Mouse (Mus musculus) kidney, postnatal 36 days (tissue): Measurements from ENCODE around the gene Elobl.
A peak's percentile ranks its signal among the peaks of the same experiment; 100 is the strongest.

Experiments
- DNase-seq, 2 experiments: peaks; one replicate each; pipeline ENCODE4 v3.0.0; 2021 to 2022; ENCODE audit warnings: mixed read lengths in 2 of 2

Elobl gene

DNA sequence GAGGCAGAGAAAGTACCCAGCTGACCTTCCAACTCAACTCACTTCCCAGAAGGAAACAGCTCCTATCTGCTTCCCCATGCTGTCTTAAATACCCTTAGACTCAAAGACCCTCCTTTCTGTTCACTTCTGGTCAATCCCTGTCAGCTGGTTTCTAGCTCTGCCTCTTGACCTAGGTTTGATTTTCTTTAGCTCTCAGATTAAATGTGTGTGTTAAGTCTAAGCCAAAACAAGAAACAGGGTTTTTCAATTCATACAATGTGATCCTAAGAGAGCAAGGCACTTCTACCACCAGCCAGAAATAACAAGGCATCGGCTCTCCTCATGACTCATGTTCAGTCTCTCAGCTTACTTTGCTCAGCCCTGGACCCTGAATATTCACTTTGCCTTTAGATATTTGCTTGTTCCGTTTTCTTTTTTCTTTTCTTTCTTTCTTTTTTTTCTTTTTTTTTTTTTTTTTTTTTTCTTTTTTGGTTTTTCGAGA, at the start of gene Elobl:
Elobl (minus strand) TSS at position 51 of the 481 bp plus-strand sequence.
- no peak for DNase-seq

DNA sequence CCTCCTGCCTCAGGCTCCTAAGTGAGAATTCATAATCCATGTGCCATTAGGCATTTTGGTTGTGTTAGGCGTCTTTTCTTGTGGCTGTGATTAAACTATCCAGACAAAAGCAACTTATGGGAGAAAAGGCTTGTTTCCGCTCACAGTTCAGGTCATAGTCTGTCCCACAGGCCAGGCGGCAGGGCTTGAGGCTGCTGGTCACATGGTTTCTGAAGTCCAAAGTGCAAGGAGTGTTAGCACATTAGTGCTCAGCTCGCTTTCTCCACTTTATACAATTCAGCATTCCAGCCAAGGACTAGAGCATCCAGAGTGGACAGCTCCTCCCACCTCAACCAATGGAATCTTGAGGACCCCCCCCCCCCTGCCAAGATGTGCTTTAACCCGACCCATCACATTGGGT, 45.5 kb upstream of the Elobl start:
- peak; percentile 80 to 90 for DNase-seq

DNA sequence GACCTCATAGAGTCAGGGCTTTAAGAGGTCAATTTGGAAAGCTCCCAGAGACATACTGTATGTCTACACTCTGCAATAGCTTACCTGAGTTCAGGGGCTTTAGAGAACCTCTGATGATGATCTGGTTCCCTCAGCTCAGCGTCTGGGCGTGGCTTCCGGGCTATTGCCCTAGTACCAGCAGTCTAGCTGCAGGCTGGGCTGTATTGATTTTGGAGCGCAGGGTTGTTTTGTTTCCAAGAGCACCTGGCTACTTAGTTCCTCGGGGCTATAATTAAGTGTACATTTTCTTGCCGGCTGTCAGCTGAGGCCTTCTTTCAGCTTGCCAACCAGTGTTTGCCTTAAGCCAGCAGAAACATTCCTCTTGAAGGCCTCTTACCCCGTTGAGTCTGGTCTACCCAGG, 42.8 kb upstream of the Elobl start:
- DNase-seq = no peak

DNA sequence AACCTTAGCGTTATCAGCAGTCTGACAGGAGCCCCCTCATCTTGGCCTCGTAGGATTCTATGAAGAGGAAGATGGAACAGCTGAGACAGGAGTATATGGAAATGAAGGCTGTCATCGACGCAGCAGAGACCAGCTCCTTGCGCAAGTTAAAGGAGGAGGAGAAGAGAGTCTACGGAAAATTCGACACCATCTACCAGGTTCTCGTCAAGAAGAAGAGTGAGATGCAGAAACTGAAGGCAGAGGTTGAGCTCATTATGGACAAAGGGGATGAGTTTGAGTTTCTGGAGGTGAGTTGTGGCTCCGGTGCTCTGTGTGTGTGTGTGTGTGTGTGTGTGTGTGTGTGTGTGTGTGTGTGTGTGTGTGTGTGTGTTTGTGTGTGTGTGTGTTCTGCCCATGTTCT, 42.3 kb upstream of the Elobl start:
- DNase-seq = no peak

- peak; percentile 61 to 65 for DNase-seq
These were observed 40.9 kb upstream of the Elobl start for GRCm38 (mm10) chr11:89007582-89007981.

DNA sequence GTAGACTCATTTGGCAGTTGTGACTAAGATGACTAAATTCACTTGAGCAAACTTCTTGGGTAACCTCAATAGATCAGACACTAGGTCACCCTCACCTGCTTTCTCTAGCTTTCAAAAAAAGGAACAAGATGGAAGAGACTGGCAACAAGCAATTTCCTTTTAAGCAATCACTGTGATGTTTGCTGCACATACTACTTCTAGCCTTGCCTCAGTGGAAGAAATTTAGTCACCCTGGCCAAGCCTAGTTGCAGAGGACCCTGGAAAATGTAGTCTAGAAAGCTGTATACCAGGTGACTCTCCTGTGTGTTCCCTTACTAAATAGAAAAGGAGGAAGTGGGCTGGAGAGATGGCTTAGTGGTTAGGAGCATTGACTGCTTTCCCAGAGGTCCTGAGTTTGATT, 39.7 kb upstream of the Elobl start:
- DNase-seq = no peak

GRCm38 (mm10) chr11:89005473-89005872, 38.7 kb upstream of the Elobl start:
- no peak for DNase-seq

DNA sequence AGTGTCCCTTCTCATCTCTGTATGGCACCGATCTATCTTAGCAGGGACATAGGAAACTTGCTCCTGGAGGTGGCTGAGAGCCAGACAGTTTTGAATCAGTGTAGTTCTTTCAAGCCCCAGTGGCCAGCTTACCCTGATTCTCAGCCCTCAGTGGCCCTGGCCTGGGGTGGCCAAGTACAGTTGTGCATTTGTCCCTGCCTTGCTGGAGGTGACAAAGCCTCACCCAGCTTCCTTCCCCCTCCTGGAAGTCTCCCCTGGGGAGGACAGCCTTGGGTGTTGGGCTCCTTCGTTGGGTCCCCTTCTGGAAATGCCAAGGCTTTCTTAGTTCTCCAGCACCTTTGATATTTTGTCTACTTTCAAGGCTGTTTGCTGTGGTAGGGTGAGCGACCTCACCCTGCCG, 37.0 kb upstream of the Elobl start:
- DNase-seq = peak in 1 of 2 experiments; percentile 57

DNA sequence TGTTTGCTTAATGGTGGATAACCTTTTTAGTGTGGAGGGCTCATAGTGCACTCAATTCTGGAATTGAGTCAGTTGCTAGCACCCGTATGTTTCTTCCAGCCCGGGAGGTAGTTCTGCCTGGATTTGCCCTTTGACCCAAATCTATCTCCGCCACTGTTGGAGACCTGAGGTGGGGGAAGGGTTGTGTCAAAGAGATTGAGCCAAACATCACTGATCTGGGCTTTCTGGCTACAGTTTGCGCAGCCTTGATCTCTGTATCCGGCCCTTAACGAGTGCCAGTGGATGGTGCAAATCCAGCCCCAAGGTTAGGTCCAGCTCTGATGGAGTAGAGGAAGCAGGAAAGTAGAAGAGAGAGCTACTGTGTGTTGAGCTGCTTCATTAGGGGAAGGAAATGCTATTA, 36.3 kb upstream of the Elobl start:
- peak; percentile 56 to 74 for DNase-seq

- no peak for DNase-seq
These were observed 35.9 kb upstream of the Elobl start for GRCm38 (mm10) chr11:89002621-89003020.

DNA sequence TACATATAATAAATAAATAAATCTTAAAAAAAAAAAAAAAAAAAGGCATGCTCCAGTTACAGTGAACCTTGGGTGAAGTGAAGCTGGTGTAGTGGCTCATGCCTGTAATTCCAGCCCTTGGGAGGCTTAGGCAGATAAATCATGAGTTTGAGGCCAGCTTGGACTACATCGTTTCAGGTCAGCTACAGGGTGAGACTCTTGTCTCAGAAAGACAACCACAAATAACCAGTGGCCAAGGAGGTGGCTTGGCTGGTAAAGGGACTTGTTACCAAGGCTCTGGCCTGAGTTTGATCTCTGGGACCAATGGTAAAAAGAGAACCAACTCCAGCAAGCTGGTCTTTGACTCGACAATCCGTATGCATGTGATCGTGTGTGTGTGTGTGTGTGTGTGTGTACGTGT, 35.3 kb upstream of the Elobl start:
- DNase-seq = no peak

- DNase-seq = no peak
These were observed 34.8 kb upstream of the Elobl start for GRCm38 (mm10) chr11:89001569-89001968.

GRCm38 (mm10) chr11:89000527-89000819, 33.7 kb upstream of the Elobl start:
- no peak for DNase-seq

DNA sequence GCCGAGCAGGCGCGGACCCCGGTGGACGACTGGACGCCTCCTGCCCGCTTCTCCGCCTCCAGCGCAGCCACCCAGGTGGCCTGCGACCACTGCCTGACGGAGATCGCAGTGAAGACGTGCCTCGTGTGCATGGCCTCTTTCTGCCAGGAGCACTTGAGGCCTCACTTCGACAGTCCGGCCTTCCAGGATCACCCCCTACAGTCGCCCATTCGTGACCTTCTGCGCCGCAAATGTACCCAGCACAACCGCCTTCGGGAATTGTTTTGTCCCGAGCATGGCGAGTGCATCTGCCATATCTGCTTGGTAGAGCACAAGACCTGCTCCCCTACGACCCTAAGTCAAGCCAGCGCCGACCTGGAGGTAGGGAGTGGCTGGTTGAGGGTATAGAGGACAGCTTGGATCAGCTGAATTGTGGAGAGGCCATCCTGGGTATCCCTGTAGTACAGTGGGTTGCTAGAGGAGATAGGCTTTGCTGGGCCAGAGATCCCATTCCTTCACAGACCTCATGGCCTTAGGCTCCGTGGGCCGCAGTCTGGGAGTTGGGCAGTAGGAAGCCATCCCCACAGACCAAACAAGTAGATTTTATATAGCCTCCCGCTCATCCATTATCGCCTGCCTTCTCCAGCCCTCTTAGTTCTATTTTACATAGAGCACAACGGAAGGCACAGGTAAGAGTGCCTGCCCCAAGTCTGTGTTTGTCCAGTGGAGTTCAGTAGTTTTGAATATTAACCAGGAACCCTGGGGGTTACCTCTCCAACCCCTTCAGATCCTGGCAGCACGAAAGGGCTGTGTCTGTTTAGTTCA, 33.2 kb upstream of the Elobl start:
- DNase-seq = peak; percentile 51 to 52

GRCm38 (mm10) chr11:88998974-88999722, 32.4 kb upstream of the Elobl start, which contains the start of gene Trim25:
Trim25 (plus strand) TSS chr11:88999376.
- peak; percentile 98 for DNase-seq

DNA sequence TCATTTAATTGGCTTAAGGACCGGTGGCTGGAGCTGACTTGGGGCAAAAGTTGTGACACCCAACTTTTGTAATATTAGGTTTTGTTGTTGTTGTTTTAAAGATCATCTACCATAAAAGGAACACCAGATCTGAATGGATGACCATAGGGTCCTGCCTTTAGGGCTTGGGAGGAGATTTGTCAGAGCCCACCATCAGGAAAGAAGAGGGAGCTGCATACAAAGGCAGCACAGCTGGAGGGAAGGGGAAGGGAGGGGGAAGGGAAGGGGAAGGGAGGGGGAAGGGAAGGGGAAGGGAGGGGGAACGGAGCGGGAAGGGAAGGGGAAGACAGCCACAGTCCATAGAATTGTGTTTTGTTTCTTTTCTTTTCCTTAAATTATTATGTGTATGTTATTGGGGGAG, 31.7 kb upstream of the Elobl start:
- no peak for DNase-seq

DNA sequence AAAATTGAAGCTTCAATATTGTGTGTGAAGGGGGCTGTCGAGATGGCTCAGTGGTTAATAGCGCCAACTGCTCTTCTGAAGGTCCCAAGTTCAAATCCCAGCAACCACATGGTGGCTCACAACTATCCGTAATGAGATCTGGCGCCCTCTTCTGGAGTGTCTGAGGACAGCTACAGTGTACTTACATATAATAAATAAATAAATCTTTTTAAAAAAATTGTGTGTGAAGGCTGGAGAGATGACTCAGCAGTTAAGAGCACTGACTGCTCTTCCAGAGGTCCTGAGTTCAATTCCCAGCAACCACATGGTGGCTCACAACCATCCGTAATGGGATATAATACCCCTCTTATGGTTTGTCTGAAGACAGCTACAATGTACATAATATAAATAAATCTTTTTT, 30.6 kb upstream of the Elobl start:
- peak in 1 of 2 experiments; percentile 44 for DNase-seq

- peak; percentile 53 to 54 for DNase-seq
These were observed 29.7 kb upstream of the Elobl start for GRCm38 (mm10) chr11:88996427-88996826.

DNA sequence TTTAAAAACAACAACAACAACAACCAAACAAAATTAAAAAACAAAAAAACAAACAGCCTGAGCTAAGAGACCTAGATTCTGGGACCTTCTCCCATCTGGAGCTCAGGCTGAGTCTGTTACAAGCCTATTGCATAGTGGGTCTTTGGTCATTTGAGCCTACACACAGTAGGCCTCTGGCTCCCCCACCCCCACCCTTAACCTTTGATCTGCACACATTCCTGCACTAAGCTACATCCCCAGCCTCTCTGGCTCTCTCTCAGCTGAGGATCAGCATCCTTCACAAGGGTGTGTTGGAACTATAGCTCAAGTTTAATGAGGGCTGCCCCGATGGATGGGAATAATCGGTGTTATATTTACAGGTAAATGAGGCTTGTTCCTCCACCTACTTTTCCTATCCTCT, 28.9 kb upstream of the Elobl start:
- DNase-seq = no peak

GRCm38 (mm10) chr11:88994492-88994891, 27.8 kb upstream of the Elobl start:
- DNase-seq = no peak

DNA sequence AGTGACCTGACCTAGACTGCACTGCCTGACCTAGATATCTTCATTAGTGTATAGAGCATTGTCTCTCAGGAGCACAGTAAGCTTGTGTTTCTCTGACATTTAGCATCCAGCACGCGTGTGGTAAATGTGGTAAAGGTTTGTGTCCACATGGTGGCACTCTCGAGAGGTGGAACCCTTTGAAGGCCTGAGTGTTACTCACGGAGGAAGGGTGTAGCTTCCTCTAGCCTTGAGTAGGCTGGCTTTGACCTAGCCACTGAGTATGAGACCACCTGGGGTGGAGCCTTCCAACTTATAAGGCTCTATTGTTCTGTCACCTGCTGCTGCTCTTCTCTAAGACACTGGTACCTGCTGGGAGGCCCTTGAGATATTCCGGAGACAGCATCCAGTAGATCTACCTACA, 26.9 kb upstream of the Elobl start:
- peak; percentile 83 to 84 for DNase-seq

DNA sequence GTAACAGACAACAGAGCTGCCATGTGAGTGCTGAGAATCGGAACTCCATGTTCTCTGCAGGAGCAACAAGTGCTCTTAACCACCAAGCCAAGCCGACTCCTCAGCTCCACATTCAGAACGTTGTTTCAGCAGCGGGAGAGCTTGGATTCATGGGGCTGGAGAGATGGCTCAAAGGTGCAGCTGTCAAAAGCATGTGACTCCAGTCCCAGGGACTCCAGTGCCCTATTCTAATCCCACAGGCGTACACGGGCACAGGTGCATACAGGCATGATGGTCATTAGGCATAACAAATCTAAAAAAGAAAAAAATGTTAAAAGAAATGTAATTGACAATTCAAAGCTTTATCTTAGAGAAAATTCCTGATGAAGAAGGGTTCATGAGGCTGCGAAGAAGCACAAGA, 26.5 kb upstream of the Elobl start:
- DNase-seq = no peak

- peak in 1 of 2 experiments; percentile 21 for DNase-seq
These were observed 22.8 kb upstream of the Elobl start for GRCm38 (mm10) chr11:88989530-88989929.

DNA sequence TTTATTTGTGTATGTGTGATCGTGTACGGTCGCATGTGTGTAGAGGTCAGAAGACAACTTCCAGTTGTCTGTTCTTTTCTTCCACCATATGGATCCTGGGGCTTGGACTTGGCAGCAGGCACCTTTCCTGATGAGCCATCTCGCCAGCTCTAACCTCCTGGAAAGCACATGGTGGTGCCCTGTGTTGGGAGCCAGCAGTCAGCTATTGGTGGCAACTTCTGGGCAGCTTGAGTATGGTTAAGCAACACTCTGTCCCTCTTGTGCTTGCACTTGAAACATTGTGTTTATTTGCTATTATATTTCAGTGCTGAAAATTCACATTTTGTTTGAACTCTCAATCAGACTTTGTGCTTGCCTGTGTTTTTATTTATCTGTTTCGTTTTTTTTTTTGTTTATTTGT, 22.2 kb upstream of the Elobl start:
- DNase-seq = no peak
